ENCODE assay signal across 8 mouse cellular contexts in the genomic region with DNA sequence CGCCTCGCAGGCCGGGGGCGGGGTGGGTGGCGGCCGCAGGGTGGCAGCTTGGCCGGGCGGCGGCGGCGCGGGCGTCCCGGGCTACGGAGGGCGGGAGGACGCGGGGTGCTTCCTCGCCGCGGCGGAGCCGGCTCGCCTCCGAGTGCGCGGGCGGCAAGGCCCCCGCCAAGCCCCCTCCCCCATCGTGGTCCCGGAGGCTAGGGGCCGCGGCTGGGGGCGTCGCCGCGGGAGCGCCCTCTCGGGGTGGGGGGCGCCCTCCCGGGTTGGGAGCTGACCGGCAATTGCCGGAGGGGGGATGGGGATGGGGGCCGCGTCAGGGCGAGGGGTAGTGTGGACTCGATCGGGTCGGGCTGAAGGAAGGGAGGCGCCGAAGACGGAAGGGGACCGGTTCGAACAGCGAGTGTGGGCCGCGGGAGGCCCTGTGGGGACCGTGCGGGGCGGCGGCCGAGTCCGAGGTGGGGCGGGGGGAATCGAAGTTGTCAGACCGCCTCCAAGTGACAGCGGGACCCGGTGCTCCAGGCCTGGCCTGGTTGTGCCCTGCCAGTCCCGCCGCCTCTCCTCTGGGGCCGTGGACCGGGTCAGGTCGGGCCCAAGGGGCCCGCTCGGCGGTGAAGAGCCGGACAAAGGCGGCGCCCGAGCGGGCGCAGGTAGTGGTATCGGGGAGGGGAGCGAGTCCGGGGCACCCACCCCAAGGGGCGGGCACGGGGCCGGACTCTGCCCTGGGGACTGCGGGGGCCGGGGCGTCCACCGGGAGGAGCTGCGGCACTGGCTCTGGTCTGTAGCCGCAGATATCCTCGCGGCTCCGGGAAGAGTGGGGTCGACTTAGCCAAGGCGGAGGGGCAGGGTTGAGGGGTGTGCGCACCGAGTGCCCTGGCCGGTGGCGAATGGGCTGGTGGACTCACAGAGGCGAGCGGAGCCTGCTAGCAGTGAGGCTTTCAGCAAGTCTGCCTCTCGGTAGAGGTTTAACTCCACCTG. TPM values are rescaled to one million over a fixed set of nuclear protein-coding genes. Genes with fewer than 3 reads are reported as not detected.
DNase-seq lines count a peak whose midpoint lies in the region; ATAC-seq and TF ChIP-seq lines count a peak whose summit lies in the region.

No protein-coding gene starts in this region.

- peak in 1 of 2 experiments; percentile 45 for DNase-seq in left cerebral cortex, adult 2 months (ENCODE audit: extremely low spot score in 1 of 2, low spot score in 2 of 2)
- DNase-seq in left cerebral cortex, postnatal 36 days (ENCODE audit: low spot score in 2 of 2), result no peak
- peak; percentile 47 for DNase-seq in forebrain, postnatal 0 days
- peak; percentile 67 for DNase-seq in hindbrain, postnatal 0 days (ENCODE audit: low spot score)
- peak; percentile 48 for DNase-seq in liver, embryonic 13.5 days
- DNase-seq in neural tube, embryonic 10.5 days (ENCODE audit: extremely low spot score, low spot score), result peak; percentile 76
- peak; percentile 55 for DNase-seq in thymus, postnatal 14 days

- intact Hi-C loops in left cerebral cortex, adult 2 months (cut with DNase I), result loop anchor here (5.0 kb wide), 1 partner anchor 130 kb away; the partner anchor contains the start of gene Rpusd2
- intact Hi-C loops in left cerebral cortex, postnatal 36 days (cut with DNase I), result loop anchor here (2.0 kb wide), 1 partner anchor 72 kb away; no protein-coding TSS in a partner anchor

- peak overlapping the region; percentile 90 for H3K4me3 ChIP-seq in left cerebral cortex, adult 2 months
- peak overlapping the region; percentile 98 for H3K4me3 ChIP-seq in brown adipose tissue, adult 24 weeks (ENCODE audit: insufficient read depth, low read depth, low read length)
- peak overlapping the region; percentile 90 for H3K4me3 ChIP-seq in forebrain, postnatal 0 days (ENCODE audit: low read depth, low read length)
- H3K4me3 ChIP-seq in hindbrain, postnatal 0 days (ENCODE audit: low read length), result peak overlapping the region; percentile 94
- H3K4me3 ChIP-seq in liver, embryonic 13.5 days (replicated peaks), result peak overlapping the region; percentile 98

- peak overlapping the region; percentile 80 for H3K9ac ChIP-seq in forebrain, postnatal 0 days
- peak overlapping the region; percentile 86 for H3K9ac ChIP-seq in hindbrain, postnatal 0 days (replicated peaks; ENCODE audit: low read length)
- H3K9ac ChIP-seq in liver, embryonic 13.5 days, result peak overlapping the region; percentile 95

- H3K27me3 ChIP-seq in forebrain, postnatal 0 days (ENCODE audit: insufficient read depth, low read length), result peaks cover 33% of the 10 kb centered on the region
- H3K27me3 ChIP-seq in hindbrain, postnatal 0 days (ENCODE audit: insufficient read depth, low read length), result peaks cover 23% of the 10 kb centered on the region
- peaks cover 52% of the 10 kb centered on the region for H3K27me3 ChIP-seq in liver, embryonic 13.5 days

- ATAC-seq in forebrain, postnatal 0 days, result peak; percentile 14
- peak; percentile 58 for ATAC-seq in hindbrain, postnatal 0 days
- peak; percentile 27 for ATAC-seq in liver, embryonic 13.5 days (ENCODE audit: low read depth)

- peaks cover 4% of the 10 kb centered on the region for H3K4me1 ChIP-seq in brown adipose tissue, adult 24 weeks (ENCODE audit: control insufficient read depth, insufficient read depth, insufficient read length, low read length)
- peaks cover 24% of the 10 kb centered on the region for H3K4me1 ChIP-seq in forebrain, postnatal 0 days (ENCODE audit: insufficient read depth)
- H3K4me1 ChIP-seq in hindbrain, postnatal 0 days (ENCODE audit: insufficient read depth, low read length), result peaks cover 30% of the 10 kb centered on the region
- peaks cover 78% of the 10 kb centered on the region for H3K4me1 ChIP-seq in liver, embryonic 13.5 days (replicated peaks)

- no peaks in the 10 kb centered on the region for H3K36me3 ChIP-seq in forebrain, postnatal 0 days (ENCODE audit: insufficient read depth)
- no peaks in the 10 kb centered on the region for H3K36me3 ChIP-seq in hindbrain, postnatal 0 days (ENCODE audit: insufficient read depth, low read length)
- no peaks in the 10 kb centered on the region for H3K36me3 ChIP-seq in liver, embryonic 13.5 days

- peak overlapping the region; percentile 94 for H3K4me2 ChIP-seq in forebrain, postnatal 0 days (ENCODE audit: low read depth)
- peak overlapping the region; percentile 98 for H3K4me2 ChIP-seq in hindbrain, postnatal 0 days (ENCODE audit: low read depth, low read length)
- H3K4me2 ChIP-seq in liver, embryonic 13.5 days, result peak overlapping the region; percentile 100

- 2% methylated on average over 91 of the region's 106 CpGs for WGBS in forebrain, postnatal 0 days
- WGBS in hindbrain, postnatal 0 days, result under 1% methylated on average over 97 of the region's 106 CpGs
- 1% methylated on average over 92 of the region's 106 CpGs for WGBS in liver, embryonic 13.5 days (ENCODE audit: insufficient replicate concordance)

- no peak; the same call in none of the 2 replicates for TF ChIP-seq CTCF in left cerebral cortex, adult 2 months (IDR thresholded peaks at IDR 0.05)
- TF ChIP-seq CTCF in forebrain, postnatal 0 days (IDR thresholded peaks at IDR 0.05; ENCODE audit: low read depth), result peak; percentile 38
- no peak for TF ChIP-seq CTCF in hindbrain, postnatal 0 days (IDR thresholded peaks at IDR 0.05; ENCODE audit: low read depth)

- H3K27ac ChIP-seq in left cerebral cortex, adult 2 months, result peak overlapping the region; percentile 59
- H3K27ac ChIP-seq in brown adipose tissue, adult 24 weeks (replicated peaks; ENCODE audit: low read depth, low read length), result no peak overlapping the region
- H3K27ac ChIP-seq in forebrain, postnatal 0 days (ENCODE audit: low read depth, low read length), result peak overlapping the region; percentile 88
- peak overlapping the region; percentile 84 for H3K27ac ChIP-seq in hindbrain, postnatal 0 days
- peak overlapping the region; percentile 93 for H3K27ac ChIP-seq in liver, embryonic 13.5 days

- H3K9me3 ChIP-seq in forebrain, postnatal 0 days (ENCODE audit: low read length), result no peaks in the 10 kb centered on the region
- no peaks in the 10 kb centered on the region for H3K9me3 ChIP-seq in hindbrain, postnatal 0 days (ENCODE audit: low read length)
- H3K9me3 ChIP-seq in liver, embryonic 13.5 days (replicated peaks), result no peaks in the 10 kb centered on the region

RNA-seq across cellular contexts. Expression of gene Bahd1, which starts 2.2 kb away (rescaled TPM):
- 10 to 100 TPM; 52.2 to 58.1 TPM for total RNA-seq in left cerebral cortex, adult 2 months (2021)
- total RNA-seq in left cerebral cortex, postnatal 36 days (2021), result 10 to 100 TPM; 40.4 to 45.0 TPM
- 3.8 and 4.3 TPM in 2 replicates for polyA plus RNA-seq in brown adipose tissue, adult 24 weeks (2012; ENCODE audit: insufficient read depth, insufficient read length, missing spikeins)
- total RNA-seq in forebrain, postnatal 0 days (2014; rRNA removed), result 18.0 and 19.9 TPM in 2 replicates
- polyA plus RNA-seq in forebrain, postnatal 0 days (2015; fragmentation: Nextera tagmentation; extraction: Ambion mirVana), result 4.6 and 5.1 TPM in 2 replicates
- 24.5 and 25.2 TPM in 2 replicates for total RNA-seq in hindbrain, postnatal 0 days (2014; rRNA removed)
- polyA plus RNA-seq in hindbrain, postnatal 0 days (2015; fragmentation: Nextera tagmentation; extraction: Ambion mirVana), result 4.8 and 5.9 TPM in 2 replicates
- 2.3 and 2.5 TPM in 2 replicates for polyA plus RNA-seq in liver, embryonic 13.5 days (2015; fragmentation: Nextera tagmentation; extraction: Ambion mirVana)

RNA-seq across cellular contexts. Expression of gene Chst14, which starts 24.0 kb away (rescaled TPM):
- total RNA-seq in left cerebral cortex, adult 2 months (2021), result 1 to 10 TPM; 2.4 to 3.3 TPM
- 1 to 10 TPM; 1.5 to 2.0 TPM for total RNA-seq in left cerebral cortex, postnatal 36 days (2021)
- 4.2 and 4.7 TPM in 2 replicates for polyA plus RNA-seq in brown adipose tissue, adult 24 weeks (2012; ENCODE audit: insufficient read depth, insufficient read length, missing spikeins)
- total RNA-seq in forebrain, postnatal 0 days (2014; rRNA removed), result 2.9 and 4.0 TPM in 2 replicates
- 3.6 and 3.9 TPM in 2 replicates for polyA plus RNA-seq in forebrain, postnatal 0 days (2015; fragmentation: Nextera tagmentation; extraction: Ambion mirVana)
- total RNA-seq in hindbrain, postnatal 0 days (2014; rRNA removed), result 6.2 and 8.5 TPM in 2 replicates
- 4.7 and 4.9 TPM in 2 replicates for polyA plus RNA-seq in hindbrain, postnatal 0 days (2015; fragmentation: Nextera tagmentation; extraction: Ambion mirVana)
- 5.2 and 5.4 TPM in 2 replicates for polyA plus RNA-seq in liver, embryonic 13.5 days (2015; fragmentation: Nextera tagmentation; extraction: Ambion mirVana)

RNA-seq across cellular contexts. Expression of gene Ivd, which starts 40.6 kb away (rescaled TPM):
- total RNA-seq in left cerebral cortex, adult 2 months (2021), result 10 to 100 TPM; 72.2 to 73.7 TPM
- 10 to 100 TPM; 58.2 to 73.7 TPM for total RNA-seq in left cerebral cortex, postnatal 36 days (2021)
- 134 and 164 TPM in 2 replicates for polyA plus RNA-seq in brown adipose tissue, adult 24 weeks (2012; ENCODE audit: insufficient read depth, insufficient read length, missing spikeins)
- 49.0 and 50.5 TPM in 2 replicates for total RNA-seq in forebrain, postnatal 0 days (2014; rRNA removed)
- 42.9 and 45.8 TPM in 2 replicates for polyA plus RNA-seq in forebrain, postnatal 0 days (2015; fragmentation: Nextera tagmentation; extraction: Ambion mirVana)
- total RNA-seq in hindbrain, postnatal 0 days (2014; rRNA removed), result 68.2 and 101 TPM in 2 replicates
- 61.7 and 68.7 TPM in 2 replicates for polyA plus RNA-seq in hindbrain, postnatal 0 days (2015; fragmentation: Nextera tagmentation; extraction: Ambion mirVana)
- 26.4 and 29.6 TPM in 2 replicates for polyA plus RNA-seq in liver, embryonic 13.5 days (2015; fragmentation: Nextera tagmentation; extraction: Ambion mirVana)

Comparison
In these comparisons a context has a peak if more than half of its experiments do, and no peak if none do; other contexts are left out.
1. DNase-seq: peak in forebrain, postnatal 0 days (single experiment), hindbrain, postnatal 0 days (single experiment), liver, embryonic 13.5 days (single experiment), neural tube, embryonic 10.5 days (single experiment) and thymus, postnatal 14 days (single experiment); none in left cerebral cortex, postnatal 36 days (0 of 2).
2. Peak in every context shown above with its lines, with median percentiles within 50 percentile points of each other: H3K4me3 ChIP-seq, ATAC-seq, H3K4me2 ChIP-seq and H3K9ac ChIP-seq.